Mouse (Mus musculus) common myeloid progenitor, adult 5-6 weeks (primary cell): Measurements from ENCODE around the gene Golph3l. TPM values are rescaled to one million over a fixed set of nuclear protein-coding genes. Genes with fewer than 3 reads are reported as not detected.

ENCODE experiments used
- total RNA-seq: library from RNA; stranded (forward); fragments of 200-1000, 187-1606 nt; gene quantifications from 2 replicates; pipeline ENCODE4 v1.2.3, GENCODE M21; 2017

The Golph3l gene
- total RNA-seq, 1 experiment from 2014 or later: 72.7 TPM

Other genes with a start within 250 kb of the Golph3l start
- gene Setdb1, start 231.7 kb upstream of the Golph3l start, total RNA-seq: 35.8 and 44.9 TPM in 2 replicates
- not detected in 2 replicates for gene 4930558C23Rik, start 186.1 kb upstream of the Golph3l start, total RNA-seq
- 24.9 and 31.3 TPM in 2 replicates for gene Arnt, start 154.5 kb upstream of the Golph3l start, total RNA-seq
- not detected in 2 replicates for gene Ctsk, start 89.7 kb upstream of the Golph3l start, total RNA-seq
- 74.8 and 75.3 TPM in 2 replicates for gene Ctss, start 62.1 kb upstream of the Golph3l start, total RNA-seq
- gene Hormad1, start 29.3 kb upstream of the Golph3l start, total RNA-seq: not detected in 2 replicates
- 79.4 and 79.7 TPM in 2 replicates for gene Ensa, start 36.1 kb downstream of the Golph3l start, total RNA-seq
- gene Mcl1, start 69.9 kb downstream of the Golph3l start, total RNA-seq: 141 and 159 TPM in 2 replicates
- 0.37 TPM in 1 of 2 replicates, not detected in the other for gene Adamtsl4, start 99.0 kb downstream of the Golph3l start, total RNA-seq
- not detected in 2 replicates for gene Ecm1, start 150.6 kb downstream of the Golph3l start, total RNA-seq
- gene Tars2, start 171.3 kb downstream of the Golph3l start, total RNA-seq: 44.5 and 45.6 TPM in 2 replicates
- gene Rprd2, start 229.9 kb downstream of the Golph3l start, total RNA-seq: 26.5 and 27.2 TPM in 2 replicates